Mouse (Mus musculus): ENCODE results near the gene Ccnh. TPM values are rescaled to one million over a fixed set of nuclear protein-coding genes. Genes with fewer than 3 reads are reported as not detected.

Ccnh gene
- 12.2 and 14.1 TPM in 2 replicates for total RNA-seq (2023)

GRCm38 (mm10) chr13:85188903-85189643 is at the start of gene Ccnh:
Gene Ccnh, plus strand, starts transcription at chr13:85189408.

Other genes with a start within 250 kb of the Ccnh start
- 32.1 and 39.3 TPM in 2 replicates for gene Rasa1, start 99.7 kb downstream of the Ccnh start, total RNA-seq (2023)